ENCODE assay signal across 21 mouse cellular contexts in genomic region chr7:116679195-116679594, GRCm38 (mm10).
"Had no signal": no experiment of that assay in that cellular context is flagged by ENCODE, and none has a peak within 500 bp of the region (broad histone marks: within the 10 kb centered on the region; RNA-seq: fewer than 3 reads in every experiment).

No protein-coding gene starts in this region.

- H3K9ac ChIP-seq: liver, embryonic 15.5 days; liver, postnatal 0 days; lung, embryonic 15.5 days; midbrain, embryonic 12.5 days; neural tube, embryonic 13.5 days; neural tube, embryonic 15.5 days had no signal

- ATAC-seq: liver, postnatal 0 days; lung, postnatal 0 days; midbrain, embryonic 16.5 days had no signal

- H3K4me1 ChIP-seq: liver, embryonic 15.5 days; lung, embryonic 15.5 days had no signal

- H3K9me3 ChIP-seq: liver, embryonic 15.5 days; lung, embryonic 15.5 days; midbrain, embryonic 10.5 days; midbrain, embryonic 12.5 days; neural tube, embryonic 13.5 days; neural tube, embryonic 15.5 days had no signal

- H3K36me3 ChIP-seq: liver, embryonic 15.5 days; lung, embryonic 15.5 days; midbrain, embryonic 10.5 days; midbrain, embryonic 12.5 days; neural tube, embryonic 13.5 days; neural tube, embryonic 15.5 days had no signal

- H3K4me2 ChIP-seq: liver, embryonic 15.5 days; lung, embryonic 15.5 days; midbrain, embryonic 12.5 days; neural tube, embryonic 13.5 days; neural tube, embryonic 15.5 days had no signal

- H3K4me3 ChIP-seq: liver, embryonic 15.5 days; lung, embryonic 15.5 days; midbrain, embryonic 10.5 days; midbrain, embryonic 12.5 days; myocyte; neural tube, embryonic 13.5 days; neural tube, embryonic 15.5 days had no signal

- H3K27ac ChIP-seq: liver, embryonic 15.5 days; lung, embryonic 15.5 days; midbrain, embryonic 10.5 days; midbrain, embryonic 12.5 days; neural tube, embryonic 13.5 days; neural tube, embryonic 15.5 days had no signal

- H3K27me3 ChIP-seq: liver, embryonic 15.5 days; lung, embryonic 15.5 days; midbrain, embryonic 12.5 days; neural tube, embryonic 15.5 days had no signal

- DNase-seq: liver, postnatal 0 days; lung, adult 2 months; lung, postnatal 4 days; midbrain, embryonic 14.5 days; retina, postnatal 1 day; right cerebral cortex, adult 18-20 months; right cerebral cortex, postnatal 25 days; right cerebral cortex, postnatal 4 days; spleen, adult 18-20 months; thymus, adult 18-20 months; thymus, postnatal 14 days; thymus, postnatal 36 days had no signal
